Mouse (Mus musculus) inflammation-experienced regulatory T-cells, adult 6 months (primary cell): ENCODE data around the gene Gm28827. TPM values are rescaled to one million over a fixed set of nuclear protein-coding genes. Genes with fewer than 3 reads are reported as not detected.
"Not testable (repeated sequence)": the region's sequence is repeated elsewhere in the genome, so short reads cannot be mapped to it uniquely, and the experiment has no call there.

Experiments used
- ATAC-seq: one replicate; pipeline ENCODE4 v1.8.0; 2017
- polyA plus RNA-seq, 3 experiments: library from polyadenylated mRNA; unstranded; fragments of 100-300 nt; shearing (Covaris generic); gene quantifications; one replicate each; pipeline ENCODE4 v1.2.1; 2017

Gm28827 gene
- not detected for polyA plus RNA-seq

DNA sequence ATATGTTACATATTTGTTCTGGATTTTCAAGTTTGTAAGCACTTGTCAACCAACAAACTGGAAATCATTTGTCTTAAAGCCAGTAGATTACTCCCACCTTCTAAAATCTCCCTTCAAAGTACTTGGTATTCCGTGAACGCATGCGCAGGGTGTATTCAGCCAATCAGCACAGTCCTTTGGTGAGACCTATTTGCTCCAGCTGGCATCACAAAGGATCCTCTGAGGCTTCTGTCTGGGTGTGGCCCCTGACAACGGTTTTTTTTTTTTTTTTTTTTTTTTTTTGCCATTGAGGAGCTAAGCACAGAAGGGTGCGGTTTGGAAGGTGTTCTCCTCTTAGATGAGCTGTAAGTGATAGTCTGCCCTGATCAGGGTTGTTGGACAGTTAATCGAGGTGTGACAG lies at the start of gene Gm28827:
Gene Gm28827, plus strand, starts transcription at position 301 of the 400 bp plus-strand sequence.
- not testable (repeated sequence) for ATAC-seq
